Mouse (Mus musculus) forebrain, embryonic 12.5 days (tissue): Measurements from ENCODE around the gene Ankrd63. TPM values are rescaled to one million over a fixed set of nuclear protein-coding genes. Genes with fewer than 3 reads are reported as not detected.

ENCODE experiments used
- ATAC-seq: fragments of 200-750 bp; cut with Nextera tagmentation; 2 replicates; pipeline ENCODE4 v1.8.0; 2017; ENCODE audit warnings: moderate TSS enrichment; ENCODE audit not compliant: low FRiP score
- H3K27ac ChIP-seq: fragments of 300-500 bp; sonication (generic); 2 replicates; pipeline ENCODE4 v1.5.1; 2016; ENCODE audit warnings: mild to moderate bottlenecking
- H3K27me3 ChIP-seq: fragments of 300-500 bp; sonication (generic); 2 replicates; pipeline ENCODE4 v1.6.1; 2016; ENCODE audit warnings: mild to moderate bottlenecking
- H3K36me3 ChIP-seq: fragments of 300-500 bp; sonication (generic); replicated peaks from 2 replicates; pipeline ENCODE4 v1.6.1; 2016; ENCODE audit warnings: mild to moderate bottlenecking
- H3K4me1 ChIP-seq: fragments of 300-500 bp; sonication (generic); 2 replicates; pipeline ENCODE4 v1.6.1; 2016
- H3K4me2 ChIP-seq: fragments of 300-500 bp; sonication (generic); 2 replicates; pipeline ENCODE4 v1.6.1; 2016; ENCODE audit warnings: mild to moderate bottlenecking, moderate library complexity
- H3K4me3 ChIP-seq: fragments of 300-500 bp; sonication (generic); replicated peaks from 2 replicates; pipeline ENCODE4 v1.5.1; 2016; ENCODE audit warnings: mild to moderate bottlenecking
- H3K9ac ChIP-seq: fragments of 300-500 bp; sonication (generic); 2 replicates; pipeline ENCODE4 v1.6.1; 2016; ENCODE audit warnings: mild to moderate bottlenecking
- H3K9me3 ChIP-seq: fragments of 300-500 bp; sonication (generic); 2 replicates; pipeline ENCODE4 v1.6.1; 2016
- WGBS: fragments of 180-500 bp; shearing (Covaris S2); methylation state at CpG from one replicate; pipeline ENCODE4 v1.1.7; 2016; 5-methylcytosine and 5-hydroxymethylcytosine counted together
- polyA plus RNA-seq: library from polyadenylated mRNA; unstranded; fragments of >200 nt; fragmentation: Nextera tagmentation; extraction: Ambion mirVana; gene quantifications from 2 replicates; pipeline ENCODE4 v1.2.1, GENCODE M21; 2016

Gene Ankrd63
- polyA plus RNA-seq, 1 experiment from 2014 or later: 0.04 TPM

DNA sequence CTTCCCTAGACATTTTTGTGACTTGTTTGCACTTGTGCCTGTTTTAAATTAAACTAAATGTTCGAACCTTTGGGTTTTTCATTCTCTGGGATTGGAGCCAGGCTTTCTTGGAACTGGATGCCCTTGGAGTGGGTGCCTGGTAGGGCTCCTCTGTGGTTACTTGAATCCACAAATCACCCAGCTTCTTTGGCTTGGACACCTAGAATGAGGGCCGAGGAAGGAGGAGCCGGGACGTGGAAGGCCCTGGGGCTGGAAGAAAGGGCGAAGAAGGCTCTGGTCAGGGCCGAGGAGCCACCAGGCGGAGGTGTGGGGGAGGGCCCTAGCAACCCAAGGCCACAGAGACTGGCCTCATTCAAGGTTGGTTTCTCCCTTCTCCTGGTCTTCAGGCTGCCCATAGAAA is 5.8 kb downstream of the Ankrd63 start:
- Histone ChIP-seq H3K4me1 (peaks cover 26% of the 10 kb centered on the region), H3K4me2 (no peak overlapping the region), H3K36me3 (no peaks in the 10 kb centered on the region), H3K27ac (no peak overlapping the region), H3K9me3 (no peaks in the 10 kb centered on the region), H3K27me3 (peaks cover 89% of the 10 kb centered on the region), H3K4me3 (no peak overlapping the region), H3K9ac (no peak overlapping the region)
- WGBS: 36% methylated on average over 7 of the region's 7 CpGs
- ATAC-seq: no peak

DNA sequence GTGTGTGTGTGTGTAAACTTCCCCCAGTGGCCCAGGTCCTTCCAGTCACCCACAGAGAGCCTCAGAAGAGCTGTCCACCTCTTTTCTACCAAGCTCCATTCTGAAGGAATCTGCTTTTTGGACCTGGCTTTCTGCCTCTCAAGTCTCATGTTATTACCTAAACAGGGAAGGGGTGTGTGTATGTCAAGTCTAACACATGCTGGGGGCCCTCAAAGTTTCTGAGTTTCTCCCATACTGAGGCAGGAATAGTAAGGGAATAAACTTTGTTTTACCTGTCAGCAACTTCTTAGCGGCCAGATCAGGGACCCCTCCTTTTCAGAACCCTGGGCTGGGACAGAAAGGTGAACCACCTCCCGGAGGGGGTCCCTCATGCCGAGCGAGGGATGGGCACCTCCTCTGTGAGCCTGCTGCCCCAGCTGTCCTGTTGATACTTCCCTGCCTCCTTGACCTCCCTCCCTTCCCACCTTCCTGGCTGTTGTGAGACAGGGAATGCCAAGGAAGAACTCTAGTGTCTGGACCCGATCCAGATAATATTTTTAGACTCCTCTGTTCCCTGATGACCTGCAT is 6.4 kb downstream of the Ankrd63 start:
- H3K9me3 ChIP-seq: no peaks in the 10 kb centered on the region
- no peak overlapping the region for H3K4me3 ChIP-seq
- 47% methylated on average over 5 of the region's 5 CpGs for WGBS
- no peaks in the 10 kb centered on the region for H3K36me3 ChIP-seq
- no peak overlapping the region for H3K9ac ChIP-seq
- H3K4me1 ChIP-seq: peaks cover 20% of the 10 kb centered on the region
- no peak for ATAC-seq
- H3K27ac ChIP-seq: no peak overlapping the region
- no peak overlapping the region for H3K4me2 ChIP-seq
- peaks cover 86% of the 10 kb centered on the region for H3K27me3 ChIP-seq

DNA sequence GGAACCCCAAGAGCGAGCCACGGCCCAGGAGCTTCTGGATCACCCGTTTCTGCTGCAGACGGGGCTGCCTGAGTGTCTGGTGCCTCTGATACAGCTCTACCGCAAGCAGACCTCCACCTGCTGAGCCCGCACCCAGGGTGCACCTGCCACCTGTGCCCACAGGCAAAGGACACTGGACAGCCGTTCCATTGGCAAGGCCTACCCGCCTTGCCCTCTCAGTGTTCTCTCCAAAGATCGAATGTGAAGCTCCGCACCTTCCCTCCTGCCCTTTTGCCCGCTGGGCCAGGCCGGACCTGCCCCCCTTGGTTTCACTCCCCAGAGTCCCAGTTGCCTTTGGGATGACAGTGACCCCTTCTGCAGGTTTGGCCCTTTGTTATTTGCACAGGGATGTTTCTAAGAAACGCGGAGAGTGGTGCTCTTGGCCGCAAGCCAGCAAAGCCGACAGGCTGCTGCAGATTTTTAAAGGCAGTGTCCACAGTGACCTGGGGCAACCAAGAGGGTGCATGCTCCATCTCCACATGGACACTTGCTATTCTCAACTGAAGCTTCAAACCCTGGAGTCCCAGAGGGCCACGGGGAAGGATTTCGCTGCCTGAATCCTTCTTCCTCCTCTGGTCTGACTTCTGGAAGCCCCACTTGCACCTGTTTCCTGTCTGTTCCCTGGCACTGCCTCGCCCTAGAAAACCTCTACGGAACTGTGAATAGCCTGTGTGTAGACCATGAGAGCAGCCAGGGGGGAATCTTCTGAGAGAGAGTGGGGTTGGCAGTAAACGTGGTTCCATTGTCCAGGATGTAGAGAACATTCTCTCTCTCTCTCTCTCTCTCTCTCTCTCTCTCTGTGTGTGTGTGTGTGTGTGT is 7.1 kb downstream of the Ankrd63 start:
- Histone ChIP-seq H3K9ac (no peak overlapping the region), H3K9me3 (no peaks in the 10 kb centered on the region), H3K4me2 (no peak overlapping the region), H3K27me3 (peaks cover 83% of the 10 kb centered on the region), H3K27ac (no peak overlapping the region), H3K36me3 (no peaks in the 10 kb centered on the region), H3K4me1 (peaks cover 16% of the 10 kb centered on the region), H3K4me3 (no peak overlapping the region)
- WGBS: 55% methylated on average over 21 of the region's 21 CpGs
- no peak for ATAC-seq

DNA sequence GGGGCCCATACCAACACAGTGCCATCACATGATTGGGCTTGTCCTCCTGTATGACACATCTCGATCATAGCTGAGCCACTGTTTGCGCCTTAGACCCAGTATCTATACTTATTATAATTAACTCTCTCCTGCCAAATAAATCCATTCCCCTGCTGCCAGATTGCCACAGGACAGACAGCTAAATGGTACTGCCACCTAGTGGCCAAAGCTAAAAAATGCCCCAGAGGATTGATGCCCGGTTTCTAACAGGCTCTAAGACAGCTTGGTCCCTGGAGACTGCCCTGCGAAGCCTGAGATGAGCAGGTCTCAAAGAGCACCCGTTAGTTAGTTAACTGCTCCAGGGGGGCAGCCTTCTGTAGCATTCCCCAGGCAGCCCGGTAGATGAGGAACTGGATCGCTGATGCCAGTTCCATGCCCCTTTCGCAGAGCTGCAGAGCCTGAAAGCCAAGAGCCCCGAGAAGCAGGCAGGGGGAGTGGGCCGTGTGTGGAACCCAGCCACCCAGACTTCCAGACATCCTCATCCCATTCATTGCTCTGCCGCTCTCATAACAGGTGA is 8.0 kb downstream of the Ankrd63 start:
- Histone ChIP-seq H3K9me3 (no peaks in the 10 kb centered on the region), H3K4me1 (peaks cover 11% of the 10 kb centered on the region), H3K4me2 (no peak overlapping the region), H3K27ac (no peak overlapping the region), H3K36me3 (no peaks in the 10 kb centered on the region), H3K27me3 (peaks cover 75% of the 10 kb centered on the region), H3K9ac (no peak overlapping the region), H3K4me3 (no peak overlapping the region)
- 27% methylated on average over 11 of the region's 11 CpGs for WGBS
- peak; percentile 24; the same call in 1 of the 2 replicates for ATAC-seq

DNA sequence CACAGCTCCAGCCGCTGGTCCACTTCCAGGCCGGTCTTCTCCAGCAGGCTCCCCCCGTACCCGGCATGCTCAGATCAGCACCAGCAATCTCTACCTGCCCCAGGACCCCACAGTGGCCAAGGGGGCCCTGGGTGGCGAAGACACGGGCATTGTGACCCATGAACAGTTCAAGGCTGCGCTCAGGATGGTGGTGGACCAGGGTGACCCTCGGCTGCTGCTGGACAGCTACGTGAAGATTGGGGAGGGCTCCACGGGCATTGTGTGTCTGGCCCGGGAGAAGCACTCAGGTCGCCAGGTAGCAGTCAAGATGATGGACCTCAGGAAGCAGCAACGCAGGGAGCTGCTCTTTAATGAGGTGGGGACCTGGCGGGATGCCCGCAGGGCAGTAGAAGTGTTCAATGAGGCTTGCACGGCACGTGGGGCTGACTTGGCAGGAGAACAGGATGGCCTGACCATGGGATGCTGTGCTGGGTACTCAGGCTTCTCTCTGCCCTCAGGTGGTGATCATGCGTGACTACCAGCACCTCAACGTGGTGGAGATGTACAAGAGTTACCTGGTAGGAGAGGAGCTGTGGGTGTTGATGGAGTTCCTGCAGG is 10.3 kb downstream of the Ankrd63 start:
- no peaks in the 10 kb centered on the region for H3K9me3 ChIP-seq
- H3K27me3 ChIP-seq: peaks cover 65% of the 10 kb centered on the region
- peaks cover 5% of the 10 kb centered on the region; the same call in 1 of the 2 replicates for H3K4me1 ChIP-seq
- no peak overlapping the region for H3K4me2 ChIP-seq
- no peak overlapping the region for H3K4me3 ChIP-seq
- H3K9ac ChIP-seq: no peak overlapping the region
- H3K27ac ChIP-seq: no peak overlapping the region
- 86% methylated on average over 19 of the region's 19 CpGs for whole genome bisulfite sequencing
- no peak for ATAC-seq
- H3K36me3 ChIP-seq: no peaks in the 10 kb centered on the region

DNA sequence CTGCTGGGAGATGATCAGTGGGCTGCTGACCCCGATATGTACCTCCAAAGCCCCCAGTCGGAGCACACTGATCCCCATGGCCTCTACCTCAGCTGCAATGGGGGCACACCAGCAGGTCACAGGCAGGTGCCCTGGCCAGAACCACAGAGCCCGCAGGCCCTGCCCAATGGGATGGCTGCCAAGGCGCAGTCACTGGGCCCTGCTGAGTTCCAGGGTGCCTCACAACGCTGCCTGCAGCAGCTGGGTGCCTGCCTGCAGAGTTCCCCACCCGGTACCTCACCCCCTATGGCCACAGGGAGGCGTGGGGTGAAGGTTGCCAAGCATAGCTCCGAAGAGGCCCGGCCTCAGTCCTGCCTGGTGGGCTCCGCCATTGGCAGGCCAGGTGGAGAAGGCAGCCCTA is 13.9 kb downstream of the Ankrd63 start:
- Histone ChIP-seq H3K27me3 (peaks cover 39% of the 10 kb centered on the region), H3K9ac (no peak overlapping the region), H3K4me3 (no peak overlapping the region), H3K4me1 (no peaks in the 10 kb centered on the region), H3K36me3 (no peaks in the 10 kb centered on the region), H3K27ac (no peak overlapping the region), H3K9me3 (no peaks in the 10 kb centered on the region), H3K4me2 (no peak overlapping the region)
- ATAC-seq: no peak
- WGBS: 77% methylated on average over 10 of the region's 10 CpGs

DNA sequence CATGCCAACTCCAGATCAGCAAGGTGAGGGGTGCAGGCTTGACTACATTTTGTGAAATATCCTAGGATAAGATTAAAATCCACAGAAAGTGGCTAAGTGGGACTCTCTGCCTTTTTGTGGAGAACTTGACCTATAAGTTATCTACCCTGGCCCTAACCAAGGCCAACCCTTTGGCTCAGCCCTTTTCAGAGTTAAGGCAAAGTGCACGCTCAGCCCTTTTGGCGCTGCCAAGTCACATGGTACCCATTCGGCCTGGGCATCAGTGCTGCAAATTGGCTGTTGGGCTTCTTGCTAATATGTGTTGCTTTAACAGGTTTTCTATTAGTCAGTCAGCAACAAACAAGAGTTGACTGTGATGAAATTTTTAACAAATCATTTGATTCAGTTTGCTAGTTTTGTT is 16.0 kb downstream of the Ankrd63 start:
- no peaks in the 10 kb centered on the region for H3K9me3 ChIP-seq
- no peak for ATAC-seq
- H3K27me3 ChIP-seq: peaks cover 22% of the 10 kb centered on the region; the same call in 1 of the 2 replicates
- no peak overlapping the region for H3K4me3 ChIP-seq
- H3K27ac ChIP-seq: no peak overlapping the region
- H3K36me3 ChIP-seq: no peaks in the 10 kb centered on the region
- no peak overlapping the region for H3K9ac ChIP-seq
- H3K4me2 ChIP-seq: no peak overlapping the region
- 92% methylated on average over 3 of the region's 3 CpGs for WGBS
- no peaks in the 10 kb centered on the region for H3K4me1 ChIP-seq

DNA sequence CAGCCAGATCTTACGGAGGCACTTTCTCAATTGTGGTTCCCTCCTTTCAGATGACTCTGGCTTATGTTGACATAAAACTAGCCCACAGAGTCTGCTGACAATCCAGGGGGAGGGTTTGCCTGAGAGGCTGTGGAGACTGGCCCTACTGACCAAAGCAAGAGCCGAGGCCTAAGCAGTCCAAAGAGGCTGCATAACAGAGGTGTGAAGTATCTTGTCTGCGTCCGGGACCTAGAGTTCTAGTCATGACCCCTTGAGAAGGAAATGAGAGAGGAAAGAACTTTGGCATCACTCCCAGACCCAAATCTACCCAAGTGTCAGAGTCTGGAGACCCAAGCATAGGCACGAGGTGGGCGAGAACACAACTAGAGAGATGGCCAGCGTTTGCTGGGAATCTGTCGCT is 17.1 kb downstream of the Ankrd63 start:
- Histone ChIP-seq H3K9me3 (no peaks in the 10 kb centered on the region), H3K4me1 (no peaks in the 10 kb centered on the region), H3K9ac (no peak overlapping the region), H3K27ac (no peak overlapping the region), H3K4me2 (no peak overlapping the region), H3K27me3 (peaks cover 15% of the 10 kb centered on the region; the same call in 1 of the 2 replicates), H3K4me3 (no peak overlapping the region), H3K36me3 (no peaks in the 10 kb centered on the region)
- no peak for ATAC-seq
- 88% methylated on average over 8 of the region's 8 CpGs for WGBS

DNA sequence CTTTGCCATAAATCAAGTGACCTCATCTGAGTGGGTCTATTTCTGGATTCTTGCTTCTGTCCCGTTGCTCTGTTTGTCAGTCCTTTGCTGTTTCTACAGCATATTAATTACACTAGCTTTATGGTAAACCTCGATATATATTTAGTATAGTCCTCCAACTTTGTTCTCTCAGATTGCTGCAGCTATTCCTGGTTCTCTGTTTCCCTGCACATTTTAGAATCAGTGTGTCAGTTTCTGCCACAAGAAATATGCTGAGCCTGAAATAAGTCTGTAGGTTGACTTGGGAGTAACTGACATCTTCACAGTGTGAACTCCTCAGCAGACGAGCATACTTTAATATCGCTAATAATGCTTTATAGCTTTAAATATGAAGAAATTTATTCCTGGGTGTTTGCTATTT is 18.7 kb downstream of the Ankrd63 start:
- Histone ChIP-seq H3K36me3 (no peaks in the 10 kb centered on the region), H3K9ac (no peak overlapping the region), H3K4me1 (no peaks in the 10 kb centered on the region), H3K4me3 (no peak overlapping the region), H3K9me3 (no peaks in the 10 kb centered on the region), H3K27me3 (peaks cover 15% of the 10 kb centered on the region), H3K4me2 (no peak overlapping the region), H3K27ac (no peak overlapping the region)
- ATAC-seq: no peak
- 93% methylated on average over 4 of the region's 4 CpGs for WGBS

DNA sequence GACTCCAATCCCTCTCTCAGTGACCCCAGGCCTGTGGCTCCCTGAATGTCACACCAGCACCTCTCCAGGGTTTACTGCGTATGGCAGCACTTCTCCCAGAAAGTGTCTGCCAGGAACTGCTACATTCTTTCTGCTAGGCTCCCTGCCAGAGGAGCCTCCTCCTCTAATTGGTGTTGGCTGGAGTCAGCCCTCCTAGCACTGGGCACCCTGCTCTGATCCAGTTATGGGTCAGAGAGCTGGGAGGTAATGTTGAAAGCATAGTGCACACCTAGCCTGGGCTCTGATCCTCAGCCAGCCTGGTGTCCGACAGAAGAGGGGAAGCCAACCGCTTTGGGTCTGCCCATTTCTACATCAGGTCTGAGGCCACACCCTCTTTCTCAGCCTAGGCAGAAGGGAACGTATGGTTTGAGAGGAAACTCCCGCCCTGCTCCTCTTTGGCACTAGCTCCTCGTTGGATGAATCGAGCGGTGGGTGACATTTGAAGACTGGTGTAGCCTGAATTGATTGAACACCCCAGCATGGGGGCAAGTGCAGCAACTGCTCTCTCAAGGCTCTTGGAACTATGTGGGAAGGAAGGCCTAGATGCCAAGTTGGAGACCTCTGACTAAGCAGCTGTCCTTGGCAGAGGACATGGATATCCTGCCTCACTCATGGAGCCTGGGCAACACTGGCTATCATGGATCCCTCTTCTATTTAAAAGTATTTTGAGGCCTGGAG is 21.1 kb downstream of the Ankrd63 start:
- ATAC-seq: no peak
- no peak overlapping the region for H3K27ac ChIP-seq
- no peaks in the 10 kb centered on the region for H3K4me1 ChIP-seq
- no peak overlapping the region for H3K9ac ChIP-seq
- no peaks in the 10 kb centered on the region for H3K9me3 ChIP-seq
- 59% methylated on average over 8 of the region's 8 CpGs for WGBS
- peaks cover 31% of the 10 kb centered on the region for H3K27me3 ChIP-seq
- H3K4me2 ChIP-seq: no peak overlapping the region
- no peak overlapping the region for H3K4me3 ChIP-seq
- H3K36me3 ChIP-seq: no peaks in the 10 kb centered on the region

DNA sequence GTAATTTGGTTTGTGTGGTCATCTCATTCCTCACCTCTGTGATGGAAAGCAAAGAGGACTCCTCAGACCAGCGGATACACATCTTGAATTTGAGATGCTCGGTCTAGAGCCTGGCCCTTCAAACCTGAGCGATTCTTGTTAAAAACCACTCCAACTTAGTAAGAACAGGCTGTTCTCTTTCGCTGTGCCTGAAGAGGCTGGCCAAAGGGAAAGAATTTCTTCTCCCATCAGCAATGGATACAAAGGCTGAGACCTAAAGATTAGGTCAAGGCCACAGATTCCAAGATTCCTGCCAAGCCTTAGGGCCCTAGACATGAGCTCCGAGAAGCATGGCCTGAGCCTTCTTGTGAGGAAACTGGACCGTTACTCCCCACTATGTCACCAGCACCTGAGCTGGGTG is 22.8 kb downstream of the Ankrd63 start:
- Histone ChIP-seq H3K4me2 (no peak overlapping the region), H3K9ac (no peak overlapping the region), H3K4me3 (no peak overlapping the region), H3K4me1 (peaks cover 12% of the 10 kb centered on the region), H3K9me3 (no peaks in the 10 kb centered on the region), H3K27me3 (peaks cover 46% of the 10 kb centered on the region), H3K36me3 (no peaks in the 10 kb centered on the region), H3K27ac (no peak overlapping the region)
- 92% methylated on average over 6 of the region's 6 CpGs for WGBS
- no peak for ATAC-seq

DNA sequence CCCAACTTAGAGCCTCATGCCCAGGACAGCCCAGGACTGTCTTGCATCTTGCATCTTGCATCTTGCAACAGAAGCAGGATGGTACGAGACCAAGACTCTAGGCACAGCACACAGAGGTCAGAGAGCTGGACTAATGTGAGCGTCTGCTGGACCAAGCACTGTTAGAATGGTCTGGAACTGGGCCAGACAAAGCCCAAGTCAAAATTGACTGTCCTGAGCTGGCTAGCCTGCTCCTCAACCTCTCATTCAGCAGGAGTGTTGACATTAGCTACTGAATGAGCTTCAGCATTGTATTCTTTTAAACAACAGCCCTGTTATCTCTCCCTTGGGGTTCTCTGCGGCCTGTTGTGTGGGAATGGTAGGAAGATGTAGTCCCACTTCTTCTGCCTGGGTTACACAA is 24.2 kb downstream of the Ankrd63 start:
- no peak for ATAC-seq
- peaks cover 58% of the 10 kb centered on the region for H3K27me3 ChIP-seq
- H3K36me3 ChIP-seq: no peaks in the 10 kb centered on the region
- peaks cover 12% of the 10 kb centered on the region for H3K4me1 ChIP-seq
- WGBS: 83% methylated on average over 3 of the region's 3 CpGs
- no peak overlapping the region for H3K9ac ChIP-seq
- H3K4me3 ChIP-seq: no peak overlapping the region
- no peak overlapping the region for H3K27ac ChIP-seq
- no peak overlapping the region for H3K4me2 ChIP-seq
- no peaks in the 10 kb centered on the region for H3K9me3 ChIP-seq
